Mouse (Mus musculus) neural tube, embryonic 11.5 days (tissue): Measurements from ENCODE around the gene Map2k6. TPM values are rescaled to one million over a fixed set of nuclear protein-coding genes. Genes with fewer than 3 reads are reported as not detected.

Experiments
- ATAC-seq: fragments of 200-750 bp; cut with Nextera tagmentation; 2 replicates; pipeline ENCODE4 v1.8.0; 2017; ENCODE audit warnings: moderate number of reproducible peaks, mild to moderate bottlenecking, moderate TSS enrichment, moderate library complexity; ENCODE audit not compliant: insufficient read depth, low FRiP score, low TSS enrichment
- DNase-seq: peaks from one replicate; pipeline ENCODE4 v3.0.0-alpha.2; 2015; ENCODE audit warnings: low spot score
- H3K27ac ChIP-seq: fragments of 300-500 bp; sonication (generic); 2 replicates; pipeline ENCODE4 v1.5.1; 2014; ENCODE audit warnings: low read depth, mild to moderate bottlenecking, low read length
- H3K27me3 ChIP-seq: fragments of 300-500 bp; sonication (generic); 2 replicates; pipeline ENCODE4 v1.6.1; 2014; ENCODE audit warnings: mild to moderate bottlenecking, low read length, mixed read lengths; ENCODE audit not compliant: control insufficient read depth, insufficient read depth
- H3K36me3 ChIP-seq: fragments of 300-500 bp; sonication (generic); 2 replicates; pipeline ENCODE4 v1.6.1; 2014; ENCODE audit warnings: mild to moderate bottlenecking, low read length, moderate library complexity, mixed read lengths; ENCODE audit not compliant: control insufficient read depth, insufficient read depth
- H3K4me1 ChIP-seq: fragments of 300-500 bp; sonication (generic); 2 replicates; pipeline ENCODE4 v1.6.1; 2014; ENCODE audit warnings: low read length, mixed read lengths; ENCODE audit not compliant: control insufficient read depth, insufficient read depth
- H3K4me2 ChIP-seq: fragments of 300-500 bp; sonication (generic); 2 replicates; pipeline ENCODE4 v1.6.1; 2014; ENCODE audit warnings: low read depth, mild to moderate bottlenecking, moderate library complexity
- H3K4me3 ChIP-seq: fragments of 300-500 bp; sonication (generic); 2 replicates; pipeline ENCODE4 v1.5.1; 2014; ENCODE audit warnings: low read depth, low read length
- H3K9ac ChIP-seq: fragments of 300-500 bp; sonication (generic); 2 replicates; pipeline ENCODE4 v1.6.1; 2014; ENCODE audit warnings: mild to moderate bottlenecking, low read length
- H3K9me3 ChIP-seq: fragments of 300-500 bp; sonication (generic); 2 replicates; pipeline ENCODE4 v1.6.1; 2016; ENCODE audit warnings: low read length; ENCODE audit not compliant: control insufficient read depth
- WGBS: fragments of 180-500 bp; shearing (Covaris S2); extraction: QIAGEN DNeasy Blood & Tissue Kit; methylation state at CpG from one replicate; pipeline ENCODE4 v1.1.7; 2014; 5-methylcytosine and 5-hydroxymethylcytosine counted together
- polyA plus RNA-seq: library from polyadenylated mRNA; unstranded; fragments of >200 nt; fragmentation: Nextera tagmentation; extraction: Ambion mirVana; gene quantifications from 2 replicates; pipeline ENCODE4 v1.2.1, GENCODE M21; 2014

Map2k6 gene
- polyA plus RNA-seq, 1 experiment from 2014 or later: 32.1 TPM

DNA sequence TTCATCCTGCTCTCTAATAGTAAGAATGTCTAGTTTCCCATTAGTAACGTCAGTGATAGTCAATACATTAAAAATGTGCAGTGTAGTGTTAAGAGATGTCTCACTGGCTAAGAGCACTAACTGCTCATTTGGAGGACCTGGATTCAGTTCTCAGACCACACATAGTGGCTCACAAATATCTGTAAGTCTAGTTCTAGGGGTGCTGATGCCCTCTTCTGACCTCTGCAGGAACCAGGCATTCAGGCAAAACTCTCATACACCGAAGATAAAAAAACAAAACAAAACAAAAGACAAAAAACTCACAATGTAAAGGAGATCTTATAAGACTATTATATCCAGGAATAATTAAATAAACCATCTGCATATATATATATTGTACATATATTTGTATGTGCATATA, 72.4 kb downstream of the Map2k6 start:
- H3K27ac ChIP-seq: no peak overlapping the region
- no peak overlapping the region for H3K9ac ChIP-seq
- DNase-seq: no peak
- no peaks in the 10 kb centered on the region for H3K36me3 ChIP-seq
- no peaks in the 10 kb centered on the region for H3K4me1 ChIP-seq
- WGBS: 80% methylated on average over 2 of the region's 2 CpGs
- no peaks in the 10 kb centered on the region for H3K27me3 ChIP-seq
- H3K4me3 ChIP-seq: no peak overlapping the region
- ATAC-seq: no peak
- no peaks in the 10 kb centered on the region for H3K9me3 ChIP-seq
- H3K4me2 ChIP-seq: no peak overlapping the region

DNA sequence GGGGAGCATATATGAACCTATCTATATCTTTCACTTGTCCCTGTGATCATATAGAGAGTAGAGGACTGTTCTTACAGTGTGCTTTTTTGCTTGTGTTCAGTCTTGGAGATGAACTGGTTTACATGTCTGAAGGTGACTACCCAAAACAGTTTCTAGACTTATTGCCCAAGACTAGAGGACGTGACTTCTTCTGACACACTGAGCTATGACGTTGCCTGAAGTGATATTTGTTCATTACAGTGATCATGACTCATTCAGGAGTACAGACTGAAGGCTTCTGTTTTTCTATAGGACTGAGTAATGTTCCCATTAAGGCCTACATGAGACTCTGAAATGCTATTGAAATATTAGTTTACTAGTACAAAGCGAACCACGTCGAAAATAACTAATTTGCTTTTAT, 73.2 kb downstream of the Map2k6 start:
- Histone ChIP-seq H3K36me3 (no peaks in the 10 kb centered on the region), H3K4me2 (no peak overlapping the region), H3K4me1 (peaks cover 4% of the 10 kb centered on the region; the same call in 1 of the 2 replicates), H3K9me3 (no peaks in the 10 kb centered on the region), H3K9ac (no peak overlapping the region), H3K4me3 (no peak overlapping the region), H3K27ac (no peak overlapping the region), H3K27me3 (no peaks in the 10 kb centered on the region; the same call in 1 of the 2 replicates)
- ATAC-seq (no peak), DNase-seq (no peak)
- WGBS: 92% methylated on average over 5 of the region's 5 CpGs

DNA sequence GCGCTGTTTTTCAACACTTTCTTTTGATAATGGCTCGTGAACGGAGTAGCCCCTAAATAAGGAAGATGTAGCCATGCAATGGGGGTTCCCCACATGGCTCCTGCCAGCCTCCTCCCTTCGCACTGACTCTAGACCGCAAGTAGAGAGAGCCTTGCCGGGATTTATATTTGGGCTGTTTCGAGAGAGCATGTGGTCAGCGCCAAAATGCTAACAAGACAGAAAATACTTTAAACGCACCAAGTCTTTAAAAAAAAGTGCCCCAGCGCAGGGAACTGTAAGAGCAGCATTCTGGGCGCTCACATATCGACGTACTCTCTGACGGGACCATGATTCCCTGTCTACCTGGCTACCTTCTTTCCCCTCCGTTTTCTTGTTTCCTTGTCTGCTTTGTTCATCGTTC, 74.6 kb downstream of the Map2k6 start:
- 91% methylated on average over 16 of the region's 16 CpGs for WGBS
- ATAC-seq: no peak
- no peaks in the 10 kb centered on the region for H3K36me3 ChIP-seq

DNA sequence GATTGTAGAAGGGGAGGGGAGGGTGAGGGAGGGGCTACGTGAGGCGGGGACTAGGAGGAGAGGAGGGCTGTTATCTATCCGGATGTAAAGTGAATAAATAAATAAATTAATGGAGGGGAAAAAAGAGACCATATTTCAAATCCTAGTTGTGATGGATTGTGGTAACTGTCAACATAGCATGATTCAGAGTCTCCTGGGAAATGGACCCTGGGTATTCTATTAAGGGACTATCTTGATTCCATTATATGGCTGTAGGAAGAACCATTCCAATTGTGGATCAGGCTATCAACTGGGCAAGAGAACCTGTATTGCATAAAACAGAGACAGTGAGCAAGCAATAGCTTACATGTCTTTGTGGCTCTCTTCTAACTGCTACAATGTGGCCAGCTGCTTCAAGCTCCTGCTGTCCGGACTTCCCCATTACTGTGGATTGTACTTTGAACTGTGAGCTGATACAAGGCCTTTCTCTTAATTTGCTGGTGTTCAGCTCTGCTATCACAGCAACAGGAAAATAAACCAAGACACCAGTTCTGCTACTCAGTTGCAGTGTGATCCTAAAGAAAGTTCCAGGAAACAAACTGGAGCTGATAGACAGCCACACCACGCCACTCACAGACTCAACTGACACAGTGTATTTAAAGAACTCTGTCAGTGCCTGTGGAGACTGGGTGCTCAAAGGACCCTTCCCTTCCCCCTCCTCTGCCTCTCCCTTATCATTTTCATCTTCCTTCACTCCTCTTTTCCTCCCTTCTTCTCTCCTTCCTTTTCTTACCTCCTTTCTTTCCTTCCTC, 77.6 kb downstream of the Map2k6 start:
- H3K27ac ChIP-seq: no peak overlapping the region
- no peak for ATAC-seq
- 45% methylated on average over 5 of the region's 5 CpGs for WGBS
- peaks cover 31% of the 10 kb centered on the region for H3K4me1 ChIP-seq
- DNase-seq: no peak
- no peak overlapping the region for H3K9ac ChIP-seq
- H3K4me3 ChIP-seq: no peak overlapping the region
- no peaks in the 10 kb centered on the region for H3K9me3 ChIP-seq
- H3K36me3 ChIP-seq: no peaks in the 10 kb centered on the region
- H3K27me3 ChIP-seq: peaks cover 12% of the 10 kb centered on the region
- H3K4me2 ChIP-seq: no peak overlapping the region

More for the DNA sequence above, 74.6 kb downstream of the Map2k6 start:
- H3K4me3 ChIP-seq: no peak overlapping the region
- H3K4me1 ChIP-seq: peaks cover 12% of the 10 kb centered on the region; the same call in 1 of the 2 replicates
- H3K27ac ChIP-seq: no peak overlapping the region
- H3K27me3 ChIP-seq: peaks cover 7% of the 10 kb centered on the region; the same call in 1 of the 2 replicates
- no peak for DNase-seq
- no peaks in the 10 kb centered on the region for H3K9me3 ChIP-seq
- no peak overlapping the region for H3K4me2 ChIP-seq
- H3K9ac ChIP-seq: no peak overlapping the region

DNA sequence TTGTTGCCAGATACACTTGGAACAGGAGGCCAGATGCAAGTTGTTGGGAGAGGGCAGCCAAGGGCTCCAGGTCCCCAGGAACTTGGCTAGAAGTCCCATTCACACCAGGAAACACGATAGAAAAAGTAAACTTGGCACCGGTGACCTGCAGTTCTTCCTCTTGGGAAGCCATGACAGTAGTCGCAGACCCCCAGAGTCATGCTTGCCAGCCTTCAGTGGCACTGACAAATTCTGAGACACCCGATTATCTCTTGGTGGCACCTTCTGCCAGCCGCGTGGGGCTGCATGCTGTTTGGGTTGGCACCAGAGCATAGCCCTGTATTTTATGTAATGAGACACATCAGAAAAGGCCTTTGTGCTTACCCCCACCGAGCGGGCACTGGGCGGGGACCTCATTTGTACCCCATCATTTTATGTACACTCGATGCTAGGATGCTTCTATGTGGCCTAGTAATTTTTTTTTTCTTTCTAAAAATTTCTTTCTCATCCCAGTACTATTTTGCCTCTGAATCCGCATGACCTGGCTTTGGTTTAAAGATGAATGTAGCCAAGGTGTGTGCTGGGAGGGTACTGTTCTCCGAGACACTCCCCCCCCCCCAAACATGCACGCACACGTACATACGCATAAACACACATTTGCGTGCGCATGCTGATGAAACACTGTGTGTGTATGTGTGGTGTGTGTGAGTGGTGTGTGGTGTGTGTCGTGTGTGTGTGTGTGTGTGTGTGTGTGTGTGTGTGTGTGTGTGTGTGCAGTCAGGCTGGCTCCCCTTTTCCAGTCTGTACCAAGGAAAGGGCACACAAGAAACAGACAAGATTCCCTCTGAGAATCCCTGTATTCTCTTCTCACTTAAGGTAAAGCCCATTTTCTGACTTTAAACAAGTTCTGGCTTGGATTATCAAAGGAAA, 79.3 kb downstream of the Map2k6 start:
- Histone ChIP-seq H3K9me3 (no peaks in the 10 kb centered on the region), H3K36me3 (no peaks in the 10 kb centered on the region), H3K4me1 (peaks cover 31% of the 10 kb centered on the region), H3K27ac (no peak overlapping the region), H3K27me3 (peaks cover 12% of the 10 kb centered on the region), H3K4me2 (no peak overlapping the region), H3K4me3 (no peak overlapping the region), H3K9ac (no peak overlapping the region)
- DNase-seq (no peak), ATAC-seq (no peak)
- WGBS: 31% methylated on average over 18 of the region's 18 CpGs

DNA sequence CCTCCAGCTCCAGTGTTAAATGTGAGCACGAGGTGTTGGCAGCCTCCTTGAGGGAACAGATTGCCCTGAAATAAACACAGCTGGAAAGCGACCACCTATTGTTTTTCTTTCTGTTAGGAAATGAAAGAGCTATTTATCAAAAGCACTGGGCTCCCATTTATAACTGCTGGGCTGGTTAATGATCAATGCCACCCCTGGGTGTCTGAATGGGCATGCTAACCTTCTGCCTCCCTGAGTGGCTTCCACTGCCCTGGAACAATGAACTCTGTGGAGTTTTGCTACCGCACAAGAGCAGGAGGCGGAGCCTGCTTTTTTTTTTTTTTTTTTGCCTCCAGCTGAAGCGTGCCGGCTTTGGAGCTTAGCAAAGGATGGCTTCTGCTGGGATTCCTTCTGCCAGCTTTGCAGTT, 80.1 kb downstream of the Map2k6 start:
- no peak overlapping the region for H3K9ac ChIP-seq
- no peak overlapping the region for H3K4me3 ChIP-seq
- H3K4me1 ChIP-seq: peaks cover 31% of the 10 kb centered on the region
- H3K4me2 ChIP-seq: peak overlapping the region; percentile 15
- 0% methylated on average over 5 of the region's 6 CpGs for WGBS
- ATAC-seq (peak; percentile 89), DNase-seq (peak; percentile 80)
- H3K9me3 ChIP-seq: no peaks in the 10 kb centered on the region
- no peaks in the 10 kb centered on the region for H3K36me3 ChIP-seq
- no peak overlapping the region for H3K27ac ChIP-seq
- peaks cover 12% of the 10 kb centered on the region for H3K27me3 ChIP-seq

DNA sequence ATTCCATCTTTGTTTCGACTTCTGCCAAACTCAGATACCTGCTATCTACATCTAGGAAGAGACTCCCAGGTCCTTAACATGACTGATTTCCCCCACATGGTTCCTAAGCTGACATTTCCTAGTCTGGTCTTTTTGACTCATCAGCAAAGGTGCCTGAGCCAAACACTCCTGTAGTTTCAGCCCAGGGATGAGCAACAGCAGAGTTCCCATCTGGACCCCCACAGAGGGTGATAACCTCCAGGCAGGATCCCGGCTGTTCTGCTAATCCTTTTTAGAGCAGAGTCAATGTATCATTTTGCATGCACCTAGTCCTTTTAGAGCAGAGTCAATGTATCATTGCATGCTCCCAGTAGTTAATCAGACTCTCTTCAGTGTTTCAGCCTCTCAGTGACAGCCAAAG, 82.5 kb downstream of the Map2k6 start:
- Histone ChIP-seq H3K4me2 (no peak overlapping the region), H3K27ac (no peak overlapping the region), H3K9me3 (no peaks in the 10 kb centered on the region), H3K4me1 (peaks cover 31% of the 10 kb centered on the region), H3K36me3 (no peaks in the 10 kb centered on the region), H3K4me3 (no peak overlapping the region), H3K27me3 (peaks cover 12% of the 10 kb centered on the region), H3K9ac (no peak overlapping the region)
- ATAC-seq: no peak
- 46% methylated on average over 2 of the region's 2 CpGs for WGBS
- DNase-seq: no peak

DNA sequence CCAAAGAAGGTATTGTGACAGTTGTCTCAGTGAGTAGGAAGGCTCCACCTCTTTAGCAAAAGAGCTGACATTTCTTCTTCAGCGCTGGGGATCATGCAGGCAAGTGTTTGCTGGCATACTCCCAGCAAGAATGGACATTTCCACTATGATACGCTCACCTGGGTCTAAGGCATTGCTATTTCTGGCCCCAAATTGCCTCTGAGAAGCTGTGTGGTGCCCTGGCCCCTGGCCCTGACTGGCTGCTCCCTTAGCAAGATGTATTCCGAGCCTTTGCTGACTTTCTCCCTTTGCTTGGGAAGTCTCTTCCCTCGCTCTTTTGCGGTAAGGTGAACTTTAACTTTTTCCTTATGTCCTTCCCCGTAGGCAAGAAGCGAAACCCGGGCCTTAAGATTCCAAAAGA, 83.3 kb downstream of the Map2k6 start:
- 79% methylated on average over 8 of the region's 8 CpGs for WGBS
- H3K9ac ChIP-seq: no peak overlapping the region
- H3K4me3 ChIP-seq: no peak overlapping the region
- H3K36me3 ChIP-seq: no peaks in the 10 kb centered on the region
- H3K4me1 ChIP-seq: peaks cover 27% of the 10 kb centered on the region
- no peak overlapping the region for H3K4me2 ChIP-seq
- H3K27me3 ChIP-seq: peaks cover 12% of the 10 kb centered on the region
- H3K9me3 ChIP-seq: no peaks in the 10 kb centered on the region
- ATAC-seq: no peak
- no peak for DNase-seq
- H3K27ac ChIP-seq: no peak overlapping the region
